ENCODE assay signal across 8 mouse cellular contexts in the genomic region with DNA sequence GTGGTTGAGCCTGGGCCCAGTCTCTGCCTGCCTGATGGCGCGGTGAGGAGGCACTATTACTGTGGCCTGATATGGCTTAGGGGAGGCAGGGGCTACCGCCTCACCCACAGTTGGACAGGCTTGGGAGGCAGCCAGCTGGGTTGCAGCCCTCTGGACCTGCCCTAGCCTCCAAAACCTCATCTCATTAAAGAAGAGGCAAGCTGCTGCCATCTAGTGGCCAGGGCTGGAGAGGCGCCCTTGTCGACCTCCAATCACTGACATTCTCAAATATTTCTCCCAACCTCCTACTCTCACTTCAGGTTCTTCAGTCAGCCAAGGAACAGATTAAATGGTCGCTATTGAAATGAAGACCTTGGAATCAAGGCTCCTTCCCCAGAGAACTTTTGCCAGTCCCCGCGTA. TPM values are rescaled to one million over a fixed set of nuclear protein-coding genes. Genes with fewer than 3 reads are reported as not detected.
DNase-seq lines count a peak whose midpoint lies in the region; ATAC-seq lines count a peak whose summit lies in the region.

No protein-coding gene starts in this region.

- DNase-seq in forebrain, embryonic 10.5 days (ENCODE audit: extremely low spot score, low spot score) = peak; percentile 87
- peak; percentile 82 for DNase-seq in gastrocnemius, postnatal 25 days
- DNase-seq in limb, embryonic 11.5 days (ENCODE audit: low spot score) = peak; percentile 92
- DNase-seq in spleen, adult 18-20 months = peak; percentile 43 to 72

- no peak for ATAC-seq in forebrain, embryonic 16.5 days
- ATAC-seq in common myeloid progenitor, adult 5-6 weeks (replicated peaks; ENCODE audit: low read depth, poor library complexity, severe bottlenecking) = peak; percentile 70
- ATAC-seq in intestine, embryonic 16.5 days = peak; percentile 32; the same call in 1 of the 2 replicates
- ATAC-seq in limb, embryonic 11.5 days (ENCODE audit: insufficient number of reproducible peaks, low FRiP score, low TSS enrichment, low read depth) = peak; percentile 55; the same call in 1 of the 2 replicates
- peak; percentile 67 for ATAC-seq in midbrain, embryonic 13.5 days

- H3K27ac ChIP-seq in forebrain, embryonic 10.5 days = no peak overlapping the region
- H3K27ac ChIP-seq in forebrain, embryonic 16.5 days (ENCODE audit: low read length) = no peak overlapping the region
- no peak overlapping the region; the same call in 1 of the 2 replicates for H3K27ac ChIP-seq in intestine, embryonic 16.5 days (ENCODE audit: low read length)
- H3K27ac ChIP-seq in limb, embryonic 11.5 days (replicated peaks; ENCODE audit: low read depth, low read length) = no peak overlapping the region
- no peak overlapping the region for H3K27ac ChIP-seq in midbrain, embryonic 13.5 days

- no peaks in the 10 kb centered on the region for H3K36me3 ChIP-seq in forebrain, embryonic 10.5 days (replicated peaks)
- no peaks in the 10 kb centered on the region for H3K36me3 ChIP-seq in forebrain, embryonic 16.5 days (ENCODE audit: control insufficient read depth, insufficient read depth)
- H3K36me3 ChIP-seq in intestine, embryonic 16.5 days (ENCODE audit: control insufficient read depth, insufficient read depth, low read length) = no peaks in the 10 kb centered on the region
- H3K36me3 ChIP-seq in limb, embryonic 11.5 days (ENCODE audit: control insufficient read depth, insufficient read depth, low read length) = no peaks in the 10 kb centered on the region
- H3K36me3 ChIP-seq in midbrain, embryonic 13.5 days = no peaks in the 10 kb centered on the region

- no peak overlapping the region for H3K4me2 ChIP-seq in forebrain, embryonic 16.5 days (ENCODE audit: low read length)
- no peak overlapping the region for H3K4me2 ChIP-seq in intestine, embryonic 16.5 days (ENCODE audit: low read depth, low read length)
- H3K4me2 ChIP-seq in limb, embryonic 11.5 days (ENCODE audit: low read depth, severe bottlenecking) = no peak overlapping the region
- peak overlapping the region; percentile 86 for H3K4me2 ChIP-seq in midbrain, embryonic 13.5 days (replicated peaks)

- peaks cover 15% of the 10 kb centered on the region for H3K27me3 ChIP-seq in forebrain, embryonic 10.5 days (ENCODE audit: poor library complexity, severe bottlenecking)
- no peaks in the 10 kb centered on the region for H3K27me3 ChIP-seq in forebrain, embryonic 16.5 days (replicated peaks; ENCODE audit: control insufficient read depth, insufficient read depth, low read length)
- no peaks in the 10 kb centered on the region for H3K27me3 ChIP-seq in intestine, embryonic 16.5 days (replicated peaks; ENCODE audit: control insufficient read depth, insufficient read depth, low read length)
- no peaks in the 10 kb centered on the region for H3K27me3 ChIP-seq in limb, embryonic 11.5 days (ENCODE audit: control insufficient read depth, insufficient read depth, low read length)
- 0 out of 2 replicates have a peak, but pooled peaks cover 3% of the 10 kb centered on the region for H3K27me3 ChIP-seq in midbrain, embryonic 13.5 days

- H3K4me1 ChIP-seq in forebrain, embryonic 10.5 days = peaks cover 43% of the 10 kb centered on the region
- H3K4me1 ChIP-seq in forebrain, embryonic 16.5 days (replicated peaks; ENCODE audit: control insufficient read depth, insufficient read depth, low read length) = peaks cover 36% of the 10 kb centered on the region
- peaks cover 10% of the 10 kb centered on the region for H3K4me1 ChIP-seq in intestine, embryonic 16.5 days (ENCODE audit: control insufficient read depth, insufficient read depth, low read length)
- 0 out of 2 replicates have a peak, but pooled peaks cover 2% of the 10 kb centered on the region for H3K4me1 ChIP-seq in limb, embryonic 11.5 days (ENCODE audit: control insufficient read depth, insufficient read depth, low read length)
- H3K4me1 ChIP-seq in midbrain, embryonic 13.5 days (replicated peaks) = peaks cover 36% of the 10 kb centered on the region

- no peak overlapping the region for H3K9ac ChIP-seq in forebrain, embryonic 16.5 days (replicated peaks; ENCODE audit: low read depth, low read length)
- H3K9ac ChIP-seq in intestine, embryonic 16.5 days (ENCODE audit: low read depth, low read length) = peak overlapping the region; percentile 49; the same call in 1 of the 2 replicates
- H3K9ac ChIP-seq in limb, embryonic 11.5 days (ENCODE audit: low read length) = no peak overlapping the region; the same call in 1 of the 2 replicates
- no peak overlapping the region for H3K9ac ChIP-seq in midbrain, embryonic 13.5 days (replicated peaks)

- 9% methylated on average over 8 of the region's 8 CpGs for WGBS in forebrain, embryonic 10.5 days
- 7% methylated on average over 8 of the region's 8 CpGs for WGBS in forebrain, embryonic 16.5 days
- 11% methylated on average over 8 of the region's 8 CpGs for WGBS in intestine, embryonic 16.5 days
- whole genome bisulfite sequencing in limb, embryonic 11.5 days = 7% methylated on average over 8 of the region's 8 CpGs
- WGBS in midbrain, embryonic 13.5 days = 6% methylated on average over 8 of the region's 8 CpGs

- H3K9me3 ChIP-seq in forebrain, embryonic 10.5 days = no peaks in the 10 kb centered on the region
- H3K9me3 ChIP-seq in forebrain, embryonic 16.5 days (ENCODE audit: control insufficient read depth, low read length) = no peaks in the 10 kb centered on the region
- no peaks in the 10 kb centered on the region for H3K9me3 ChIP-seq in intestine, embryonic 16.5 days (ENCODE audit: control insufficient read depth, low read length)
- no peaks in the 10 kb centered on the region for H3K9me3 ChIP-seq in limb, embryonic 11.5 days (ENCODE audit: control insufficient read depth, low read length)
- H3K9me3 ChIP-seq in midbrain, embryonic 13.5 days = no peaks in the 10 kb centered on the region

- H3K4me3 ChIP-seq in forebrain, embryonic 10.5 days = no peak overlapping the region
- H3K4me3 ChIP-seq in forebrain, embryonic 16.5 days (replicated peaks; ENCODE audit: low read length) = no peak overlapping the region
- H3K4me3 ChIP-seq in intestine, embryonic 16.5 days (ENCODE audit: low read length) = no peak overlapping the region
- H3K4me3 ChIP-seq in limb, embryonic 11.5 days (ENCODE audit: low read depth, low read length) = no peak overlapping the region
- no peak overlapping the region for H3K4me3 ChIP-seq in midbrain, embryonic 13.5 days (replicated peaks)

RNA-seq across cellular contexts. Expression of a gene that starts 10.9 kb away (rescaled TPM):
- 25.1 and 25.6 TPM in 2 replicates for polyA plus RNA-seq in forebrain, embryonic 10.5 days (2016; fragmentation: Nextera tagmentation; extraction: Ambion mirVana)
- polyA plus RNA-seq in forebrain, embryonic 16.5 days (2015; fragmentation: Nextera tagmentation; extraction: Ambion mirVana) = 10.4 and 16.6 TPM in 2 replicates
- 1.6 and 8.9 TPM in 2 replicates for total RNA-seq in common myeloid progenitor, adult 5-6 weeks (2017)
- total RNA-seq in gastrocnemius, postnatal 25 days (2021) = 10 to 100 TPM; 28.2 to 31.1 TPM
- polyA plus RNA-seq in intestine, embryonic 16.5 days (2015; fragmentation: Nextera tagmentation; extraction: Ambion mirVana) = 76.6 and 81.4 TPM in 2 replicates
- polyA plus RNA-seq in limb, embryonic 11.5 days (2014; fragmentation: Nextera tagmentation; extraction: Ambion mirVana) = 53.8 and 56.8 TPM in 2 replicates
- 14.8 and 19.7 TPM in 2 replicates for polyA plus RNA-seq in midbrain, embryonic 13.5 days (2015; fragmentation: Nextera tagmentation; extraction: Ambion mirVana)

RNA-seq across cellular contexts. Expression of a gene that starts 30.8 kb away (rescaled TPM):
- polyA plus RNA-seq in forebrain, embryonic 10.5 days (2016; fragmentation: Nextera tagmentation; extraction: Ambion mirVana) = 64.7 and 66.0 TPM in 2 replicates
- polyA plus RNA-seq in forebrain, embryonic 16.5 days (2015; fragmentation: Nextera tagmentation; extraction: Ambion mirVana) = 64.8 and 68.2 TPM in 2 replicates
- 43.3 and 48.5 TPM in 2 replicates for total RNA-seq in common myeloid progenitor, adult 5-6 weeks (2017)
- 100 to 1,000 TPM; 348 to 389 TPM for total RNA-seq in gastrocnemius, postnatal 25 days (2021)
- 51.7 and 52.5 TPM in 2 replicates for polyA plus RNA-seq in intestine, embryonic 16.5 days (2015; fragmentation: Nextera tagmentation; extraction: Ambion mirVana)
- polyA plus RNA-seq in limb, embryonic 11.5 days (2014; fragmentation: Nextera tagmentation; extraction: Ambion mirVana) = 30.1 and 33.7 TPM in 2 replicates
- 67.8 and 69.0 TPM in 2 replicates for polyA plus RNA-seq in midbrain, embryonic 13.5 days (2015; fragmentation: Nextera tagmentation; extraction: Ambion mirVana)

RNA-seq across cellular contexts. Expression of a gene that starts 55.7 kb away (rescaled TPM):
- polyA plus RNA-seq in forebrain, embryonic 10.5 days (2016; fragmentation: Nextera tagmentation; extraction: Ambion mirVana) = 107 and 111 TPM in 2 replicates
- 103 and 106 TPM in 2 replicates for polyA plus RNA-seq in forebrain, embryonic 16.5 days (2015; fragmentation: Nextera tagmentation; extraction: Ambion mirVana)
- total RNA-seq in common myeloid progenitor, adult 5-6 weeks (2017) = 38.2 and 47.8 TPM in 2 replicates
- total RNA-seq in gastrocnemius, postnatal 25 days (2021) = 10 to 100 TPM; 22.3 to 23.0 TPM
- 68.1 and 70.1 TPM in 2 replicates for polyA plus RNA-seq in intestine, embryonic 16.5 days (2015; fragmentation: Nextera tagmentation; extraction: Ambion mirVana)
- 72.5 and 77.0 TPM in 2 replicates for polyA plus RNA-seq in limb, embryonic 11.5 days (2014; fragmentation: Nextera tagmentation; extraction: Ambion mirVana)
- 103 and 104 TPM in 2 replicates for polyA plus RNA-seq in midbrain, embryonic 13.5 days (2015; fragmentation: Nextera tagmentation; extraction: Ambion mirVana)
